In genomic region chr2:61759234-61759855, GRCm38 (mm10) we compare ENCODE assay signal across 18 mouse cellular contexts. TPM values are rescaled to one million over a fixed set of nuclear protein-coding genes. Genes with fewer than 3 reads are reported as not detected.
"Had no signal": no experiment of that assay in that cellular context is flagged by ENCODE, and none has a peak within 500 bp of the region (broad histone marks: within the 10 kb centered on the region; RNA-seq: fewer than 3 reads in every experiment).

No protein-coding gene starts in this region.

- DNase-seq: kidney, adult 8-10 months; kidney, postnatal 25 days; lung, adult 2 months; lung, postnatal 4 days; midbrain, embryonic 14.5 days; right cerebral cortex, adult 18-20 months; right cerebral cortex, postnatal 25 days; thymus, adult 18-20 months; thymus, postnatal 14 days had no signal

- H3K9me3 ChIP-seq: limb, embryonic 10.5 days; megakaryocyte, embryonic 14.5 days; neural tube, embryonic 15.5 days had no signal

- H3K27ac ChIP-seq: left cerebral cortex, adult 2 months; limb, embryonic 10.5 days; neural tube, embryonic 15.5 days had no signal

- H3K4me2 ChIP-seq: neural tube, embryonic 15.5 days had no signal

- H3K4me3 ChIP-seq: left cerebral cortex, adult 2 months; limb, embryonic 10.5 days; megakaryocyte, embryonic 14.5 days; myocyte; neural tube, embryonic 15.5 days had no signal

- H3K27me3 ChIP-seq: megakaryocyte, embryonic 14.5 days; neural tube, embryonic 15.5 days had no signal

- H3K36me3 ChIP-seq: neural tube, embryonic 15.5 days had no signal

- H3K4me1 ChIP-seq: limb, embryonic 10.5 days; neural tube, embryonic 15.5 days had no signal

- ATAC-seq: intestine, postnatal 0 days; lung, postnatal 0 days had no signal

- H3K9ac ChIP-seq: neural tube, embryonic 15.5 days had no signal

RNA-seq across cellular contexts. Expression of gene Tbr1, which starts 43.4 kb away (rescaled TPM):
- polyA plus RNA-seq: intestine, postnatal 0 days; kidney, embryonic 16.5 days; stomach, embryonic 14.5 days had no signal
